Mouse (Mus musculus) gastrocnemius, postnatal 10 days (tissue): ENCODE data around the gene Enah. TPM values are rescaled to one million over a fixed set of nuclear protein-coding genes. Genes with fewer than 3 reads are reported as not detected.
A peak's percentile ranks its signal among the peaks of the same experiment; 100 is the strongest.

Source experiments
- DNase-seq: peaks from one replicate; pipeline ENCODE4 v3.0.0; 2021; ENCODE audit warnings: mixed read lengths
- total RNA-seq, 2 experiments: library from RNA; stranded (reverse); gene quantifications; 2 replicates each; pipeline ENCODE4 v1.2.3; 2021

Enah gene
- total RNA-seq, 2 experiments from 2014 or later, result 98.5 to 134 TPM

DNA sequence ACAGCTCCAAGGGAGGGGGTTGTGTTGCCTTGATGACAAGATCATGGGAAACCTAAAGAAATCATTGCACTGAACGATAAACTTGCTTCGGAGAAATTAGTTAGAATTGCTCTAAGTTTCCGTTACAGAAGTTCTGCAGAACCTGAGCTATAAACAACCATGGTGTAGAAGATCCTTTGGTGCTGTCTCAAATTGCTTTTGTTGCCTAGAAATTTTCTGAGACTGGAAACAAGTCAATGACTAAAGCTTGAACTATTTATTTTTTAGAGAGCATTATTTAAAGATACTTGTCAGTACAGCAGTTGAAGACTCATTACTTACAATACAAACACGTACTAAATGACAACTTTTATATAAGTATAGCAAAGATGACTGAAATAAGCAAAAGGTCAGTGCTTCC is 56.4 kb downstream of the Enah start:
- DNase-seq, result no peak

GRCm38 (mm10) chr1:181960383-181960782 is 59.4 kb downstream of the Enah start:
- DNase-seq, result no peak

DNA sequence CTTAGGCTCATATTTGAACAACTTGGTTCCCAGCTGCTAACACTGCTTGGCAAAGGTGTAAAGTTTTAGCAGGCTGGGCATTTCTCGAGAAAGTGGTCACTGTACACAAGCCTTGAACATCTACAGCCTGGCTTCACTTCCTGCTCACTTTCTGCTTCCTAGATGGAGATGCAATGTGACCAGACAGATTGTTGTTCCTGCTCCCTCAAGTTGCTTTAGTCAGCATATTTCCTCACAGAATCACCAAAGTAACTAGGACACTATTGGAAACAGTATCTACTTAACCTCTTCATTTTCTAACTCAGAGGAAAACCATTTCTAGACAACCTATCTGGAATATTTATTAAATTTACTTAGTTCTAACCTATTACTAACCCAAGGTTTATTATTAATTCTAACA is 61.4 kb downstream of the Enah start:
- DNase-seq, result no peak

DNA sequence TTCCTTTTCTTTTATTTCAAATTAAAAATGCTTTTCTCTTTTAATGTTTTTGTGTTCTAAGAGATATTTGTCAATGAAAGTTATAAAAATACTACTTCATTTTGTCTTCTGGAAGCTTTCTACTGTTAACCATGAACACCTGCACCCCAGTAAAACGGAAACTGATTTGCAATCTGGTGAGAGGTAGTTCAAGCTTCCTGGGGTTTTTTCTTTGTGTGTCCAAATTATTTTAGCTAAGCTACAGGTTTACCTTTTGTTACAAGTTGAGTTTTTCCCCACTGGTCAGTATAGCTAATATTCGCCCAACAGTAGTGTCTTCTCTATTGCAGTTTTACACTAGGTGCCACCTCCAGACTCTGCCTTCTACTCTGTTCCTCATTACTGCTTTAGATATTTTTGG is 62.1 kb downstream of the Enah start:
- DNase-seq, result no peak

DNA sequence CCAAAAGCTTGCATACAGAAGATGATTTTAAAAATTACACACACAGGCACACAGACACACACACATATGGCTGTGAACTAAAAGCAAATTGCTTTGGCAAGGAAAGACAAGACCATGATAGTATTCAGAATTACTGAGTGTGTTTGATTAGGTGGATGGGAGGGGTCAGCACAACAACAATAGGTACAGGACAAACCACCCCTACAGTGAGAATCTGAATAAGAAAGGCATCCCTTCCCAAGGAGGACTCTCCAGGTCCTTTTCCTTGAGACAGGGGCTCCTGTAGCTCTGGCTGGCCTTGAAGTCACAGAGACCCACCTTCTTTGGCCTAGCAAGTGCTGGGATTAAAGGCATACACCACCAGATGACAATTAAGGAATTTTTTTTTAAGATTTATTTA is 66.2 kb downstream of the Enah start:
- no peak for DNase-seq

DNA sequence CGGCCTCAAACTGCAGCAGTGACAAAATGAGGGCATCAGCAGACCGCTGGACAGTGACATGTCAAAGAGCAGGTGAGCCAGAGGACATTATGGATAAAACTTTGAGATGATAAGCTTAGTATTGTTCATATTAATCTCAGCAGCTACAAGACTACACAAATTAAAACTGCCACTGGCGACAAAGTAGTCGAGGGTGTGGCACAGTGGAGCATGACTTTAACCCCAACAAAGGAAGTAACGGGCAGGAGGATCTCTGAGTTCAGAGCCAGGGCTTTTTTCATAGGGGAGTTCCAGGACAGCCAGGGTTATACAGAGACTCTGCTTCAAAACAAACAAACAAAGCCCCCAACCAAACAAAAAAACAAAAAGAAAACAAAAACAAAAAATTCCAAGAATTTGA is 68.5 kb downstream of the Enah start:
- DNase-seq, result no peak

DNA sequence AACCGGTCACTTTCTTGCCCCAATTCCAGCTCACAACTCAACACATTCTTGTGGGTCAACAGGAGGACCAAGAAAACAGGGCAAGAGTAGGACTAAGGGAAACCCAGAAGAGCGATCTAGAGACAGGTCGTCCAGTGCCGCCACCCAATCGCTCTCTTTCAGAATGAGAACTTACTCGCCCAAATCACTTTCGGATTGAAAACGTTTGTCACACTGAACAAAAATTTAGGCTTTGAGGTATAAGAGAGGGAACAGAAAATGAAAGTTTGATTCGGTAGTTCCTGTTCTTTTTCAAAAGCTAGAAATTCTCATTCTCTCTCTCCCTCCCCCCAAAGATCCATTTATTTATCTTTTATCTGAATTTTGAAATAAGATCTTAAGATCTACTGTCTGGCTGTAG is 69.1 kb downstream of the Enah start:
- no peak for DNase-seq

GRCm38 (mm10) chr1:181948191-181948590 is 71.6 kb downstream of the Enah start:
- no peak for DNase-seq

DNA sequence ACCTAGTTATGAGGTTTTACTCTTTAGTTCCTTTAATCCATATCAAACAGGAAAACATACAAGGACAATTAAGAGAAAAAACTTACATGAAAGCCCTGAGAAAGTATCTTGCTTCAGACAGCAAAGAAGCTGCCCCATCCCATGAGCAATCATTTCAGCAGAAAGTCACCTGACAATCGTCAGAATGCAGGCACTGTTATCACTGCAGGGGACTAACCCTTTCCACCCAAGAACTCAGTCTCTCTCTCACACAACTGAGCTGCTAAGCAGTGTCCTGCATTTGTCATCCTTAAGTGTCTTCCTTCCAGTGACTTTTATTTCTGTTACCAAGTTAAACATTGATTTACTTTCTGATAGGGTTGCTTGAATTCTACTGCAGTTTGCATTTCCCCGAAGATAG is 82.7 kb downstream of the Enah start:
- no peak for DNase-seq

DNA sequence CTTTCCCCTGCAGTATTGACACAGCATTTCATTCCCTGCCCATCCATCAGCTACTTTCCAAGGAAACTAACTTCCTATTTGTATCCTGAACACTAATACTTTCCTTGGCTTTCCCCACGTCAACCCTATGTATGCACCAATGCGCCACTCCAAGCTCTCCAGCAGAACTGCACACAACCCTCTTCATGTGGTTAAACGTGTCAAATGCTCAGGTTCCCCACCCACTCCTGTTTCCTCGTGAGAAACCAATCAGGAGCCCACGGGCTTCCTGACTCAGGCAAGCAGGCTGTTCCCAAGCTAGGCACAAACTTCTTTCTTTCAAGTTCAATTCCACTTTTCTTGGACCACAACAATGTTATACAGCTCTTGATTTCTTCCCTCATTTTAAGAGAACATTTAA is 91.4 kb downstream of the Enah start:
- no peak for DNase-seq

GRCm38 (mm10) chr1:181923384-181923783 is 96.4 kb downstream of the Enah start:
- no peak for DNase-seq

DNA sequence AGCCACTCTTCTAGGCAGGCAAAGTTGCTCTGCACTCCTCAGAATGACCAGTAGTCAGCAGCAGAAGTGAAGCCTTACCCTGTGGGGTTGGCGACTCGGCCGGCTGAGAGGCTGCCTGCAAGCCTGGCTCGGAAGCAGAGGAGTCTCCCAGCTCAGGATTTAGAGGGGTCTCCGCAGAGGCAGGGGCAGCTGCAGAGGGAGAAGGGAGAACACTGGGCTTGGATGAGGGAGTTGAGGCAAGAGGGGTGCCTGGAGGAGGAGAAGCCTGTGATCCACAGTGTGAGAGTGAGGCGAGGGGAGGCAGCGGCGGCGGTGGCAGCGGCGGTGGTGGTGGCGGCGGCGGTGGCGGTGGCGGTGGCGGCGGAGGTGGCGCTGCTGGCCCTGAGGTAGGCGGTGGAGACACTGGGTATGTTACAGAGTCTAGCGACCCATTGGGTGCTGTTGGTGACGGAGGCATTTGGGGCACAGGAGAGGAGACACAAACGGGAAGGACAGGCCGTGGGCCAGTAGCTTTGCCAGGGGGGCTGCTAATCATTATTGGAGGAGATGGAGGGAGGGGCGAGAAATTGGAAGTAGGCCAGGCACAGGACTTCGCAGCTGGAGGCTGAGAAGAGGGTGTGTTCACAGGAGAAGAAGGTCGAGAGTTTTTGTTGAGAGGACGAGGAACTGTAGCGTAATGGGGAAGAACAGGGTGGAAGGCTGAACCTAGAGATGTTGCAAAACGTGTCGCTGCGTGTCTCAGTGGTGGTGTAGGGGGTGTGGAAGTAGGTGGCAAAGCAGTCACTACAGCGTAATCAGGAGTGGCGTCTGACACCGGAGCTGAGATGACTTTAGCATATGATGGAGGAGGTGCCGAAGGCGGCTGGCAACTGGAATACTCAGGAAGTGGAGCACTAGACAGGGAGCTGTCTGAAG is 98.0 kb downstream of the Enah start:
- no peak for DNase-seq

GRCm38 (mm10) chr1:181911841-181912240 is 107.9 kb downstream of the Enah start:
- no peak for DNase-seq

- no peak for DNase-seq
Observed at GRCm38 (mm10) chr1:181901706-181902373, 118.0 kb downstream of the Enah start.

- DNase-seq, result no peak
Observed at GRCm38 (mm10) chr1:181900846-181901245, 118.9 kb downstream of the Enah start.

DNA sequence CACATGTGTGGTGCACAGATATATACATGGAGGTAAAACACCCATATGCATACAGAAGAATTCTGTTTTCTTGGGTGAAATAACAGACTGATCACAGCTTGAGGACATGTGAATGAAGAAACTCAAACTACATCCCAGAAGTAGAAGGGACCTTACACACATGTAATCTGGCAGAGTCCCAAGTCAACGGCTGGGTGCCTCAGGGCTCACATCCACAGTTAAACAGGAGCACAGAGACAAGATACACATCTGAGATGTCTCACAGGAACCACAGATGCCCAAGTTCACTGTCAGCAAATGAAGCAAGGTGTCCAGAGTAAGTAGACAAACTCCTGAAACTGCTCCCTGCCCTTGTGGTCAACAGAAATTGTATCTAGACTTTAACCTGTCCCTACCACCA is 120.8 kb downstream of the Enah start:
- DNase-seq, result no peak

DNA sequence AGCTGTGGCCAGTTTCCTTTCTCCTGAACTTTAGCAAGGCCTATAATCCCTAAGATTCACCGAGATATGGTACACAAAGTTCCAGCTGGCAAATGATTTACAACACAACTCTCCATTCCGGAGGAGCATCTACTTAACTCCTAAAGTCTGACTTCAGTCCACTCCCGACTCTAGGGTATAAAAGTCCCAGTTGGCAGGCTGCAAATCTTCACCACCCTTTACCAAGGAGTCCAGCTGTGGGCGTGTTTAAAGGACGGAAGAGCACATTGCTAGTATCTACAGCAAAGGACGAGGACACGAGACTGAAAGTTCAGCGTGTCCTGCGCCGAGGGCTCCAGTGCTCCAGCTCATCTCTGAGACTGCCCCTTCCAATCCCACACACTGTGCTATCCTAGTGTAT is 122.8 kb downstream of the Enah start:
- DNase-seq, result no peak

- no peak for DNase-seq
Observed at GRCm38 (mm10) chr1:181893721-181894120, 126.1 kb downstream of the Enah start.

DNA sequence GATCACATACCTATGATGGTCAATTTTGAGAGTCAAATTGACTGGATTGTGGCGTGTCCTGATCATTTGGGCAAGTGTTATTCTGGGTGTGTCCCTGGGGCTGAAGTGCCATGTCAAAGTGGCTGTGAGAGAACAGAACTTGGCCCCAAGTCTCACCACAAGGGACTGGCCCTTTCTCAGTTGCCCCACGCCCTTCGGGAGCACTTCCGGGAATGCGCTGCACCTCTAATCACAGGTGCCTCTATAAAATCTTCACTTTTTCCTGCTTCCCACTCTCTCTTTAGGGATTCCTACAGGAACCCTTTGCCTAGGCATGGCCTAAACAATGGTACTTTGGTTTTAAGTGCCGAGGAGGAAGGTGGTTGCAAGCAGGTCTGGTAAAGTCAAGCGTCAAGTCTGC is 130.1 kb downstream of the Enah start:
- no peak for DNase-seq

- DNase-seq, result peak; percentile 94
Observed at GRCm38 (mm10) chr1:181888801-181889200, 131.0 kb downstream of the Enah start.

DNA sequence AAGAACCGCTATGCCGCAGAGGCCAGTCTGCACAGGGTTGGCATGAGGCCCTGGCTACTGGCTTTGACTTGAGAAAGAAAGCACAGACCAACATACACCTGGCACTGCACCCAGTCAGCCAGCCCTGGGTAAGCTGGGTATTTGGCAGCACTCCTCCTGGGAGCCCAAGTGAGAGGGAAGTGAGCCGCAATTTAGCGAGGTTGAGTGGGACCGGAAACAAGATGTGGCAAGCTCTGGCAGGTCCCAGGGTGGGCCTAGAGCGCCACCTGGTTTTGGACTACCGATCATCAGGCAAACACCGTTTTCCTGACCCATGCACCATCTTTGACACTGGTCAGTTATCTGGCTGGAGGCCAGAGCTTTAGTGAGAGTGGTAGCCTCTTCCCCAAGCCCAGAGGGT is 138.3 kb downstream of the Enah start:
- DNase-seq, result peak; percentile 58

- DNase-seq, result no peak
Observed at GRCm38 (mm10) chr1:181880752-181881325, 139.0 kb downstream of the Enah start.

DNA sequence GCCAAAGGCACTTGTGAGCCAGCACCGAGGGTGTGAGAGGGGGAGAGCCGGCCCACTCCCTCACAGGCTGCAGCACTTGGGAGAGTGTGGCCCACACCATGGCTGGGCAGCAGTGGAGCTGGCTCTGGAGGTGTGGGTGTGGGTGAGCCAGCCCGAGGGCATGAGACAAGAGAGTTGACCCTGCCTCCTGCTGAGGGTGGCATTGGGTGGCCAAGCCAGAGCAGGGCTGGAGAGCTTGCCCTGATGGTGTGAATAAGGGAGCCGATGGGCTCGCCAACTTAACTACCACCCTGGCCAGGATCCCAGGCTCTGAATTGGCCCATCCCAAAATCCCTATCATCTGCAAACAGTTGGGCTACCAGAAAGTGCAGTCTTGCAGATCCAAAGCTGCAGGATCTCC is 141.4 kb downstream of the Enah start:
- DNase-seq, result no peak
